Mouse (Mus musculus) forebrain, embryonic 14.5 days (tissue): ENCODE data around the gene Wars2. TPM values are rescaled to one million over a fixed set of nuclear protein-coding genes. Genes with fewer than 3 reads are reported as not detected.

Source experiments
- ATAC-seq: fragments of 200-750 bp; cut with Nextera tagmentation; 2 replicates; pipeline ENCODE4 v1.8.0; 2017; ENCODE audit warnings: mild to moderate bottlenecking, moderate library complexity
- DNase-seq: peaks from one replicate; pipeline ENCODE4 v3.0.0-alpha.2; 2015; ENCODE audit warnings: low spot score
- H3K27ac ChIP-seq: fragments of 300-500 bp; sonication (generic); 2 replicates; pipeline ENCODE4 v1.5.1; 2014; ENCODE audit warnings: low read depth, mild to moderate bottlenecking, control low read depth, low read length, moderate library complexity
- H3K27me3 ChIP-seq: fragments of 300-500 bp; sonication (generic); replicated peaks from 2 replicates; pipeline ENCODE4 v1.6.1; 2014; ENCODE audit warnings: low read length, control low read depth, mixed read lengths; ENCODE audit not compliant: control insufficient read depth, insufficient read depth
- H3K36me3 ChIP-seq: fragments of 300-500 bp; sonication (generic); 2 replicates; pipeline ENCODE4 v1.6.1; 2014; ENCODE audit warnings: low read length, control low read depth; ENCODE audit not compliant: control insufficient read depth, insufficient read depth
- H3K4me1 ChIP-seq: fragments of 300-500 bp; sonication (generic); 2 replicates; pipeline ENCODE4 v1.6.1; 2014; ENCODE audit warnings: antibody characterized with exemption, low read length, control low read depth; ENCODE audit not compliant: control insufficient read depth, insufficient read depth
- H3K4me2 ChIP-seq: fragments of 300-500 bp; sonication (generic); 2 replicates; pipeline ENCODE4 v1.6.1; 2014; ENCODE audit warnings: mild to moderate bottlenecking, control low read depth, low read length
- H3K4me3 ChIP-seq: fragments of 300-500 bp; sonication (generic); 2 replicates; pipeline ENCODE4 v1.5.1; 2014; ENCODE audit warnings: low read depth, low read length, control low read depth
- H3K9ac ChIP-seq: fragments of 300-500 bp; sonication (generic); 2 replicates; pipeline ENCODE4 v1.6.1; 2014; ENCODE audit warnings: mild to moderate bottlenecking, low read length, control low read depth, moderate library complexity
- H3K9me3 ChIP-seq: fragments of 300-500 bp; sonication (generic); replicated peaks from 2 replicates; pipeline ENCODE4 v1.6.1; 2016; ENCODE audit warnings: low read length, control low read depth, mixed read lengths; ENCODE audit not compliant: control insufficient read depth
- WGBS: fragments of 180-500 bp; shearing (Covaris S2); extraction: QIAGEN DNeasy Blood & Tissue Kit; methylation state at CpG from one replicate; pipeline ENCODE4 v1.1.7; 2014; 5-methylcytosine and 5-hydroxymethylcytosine counted together
- polyA plus RNA-seq: library from polyadenylated mRNA; unstranded; fragments of >200 nt; fragmentation: Nextera tagmentation; extraction: Ambion mirVana; gene quantifications from 2 replicates; pipeline ENCODE4 v1.2.1, GENCODE M21; 2014

Gene Wars2
- polyA plus RNA-seq, 1 experiment from 2014 or later: 4.9 TPM

- no peak overlapping the region for H3K4me3 ChIP-seq
- ATAC-seq (no peak), DNase-seq (no peak)
- 3% methylated on average over 11 of the region's 11 CpGs for WGBS
- no peaks in the 10 kb centered on the region for H3K36me3 ChIP-seq
- H3K9me3 ChIP-seq: no peaks in the 10 kb centered on the region
- no peak overlapping the region for H3K27ac ChIP-seq
- peaks cover 3% of the 10 kb centered on the region; the same call in 1 of the 2 replicates for H3K4me1 ChIP-seq
- H3K9ac ChIP-seq: no peak overlapping the region
- no peak overlapping the region for H3K4me2 ChIP-seq
- peaks cover 96% of the 10 kb centered on the region for H3K27me3 ChIP-seq
Measured at GRCm38 (mm10) chr3:99249551-99249870, 108.6 kb downstream of the Wars2 start.

GRCm38 (mm10) chr3:99249906-99250305, 109.0 kb downstream of the Wars2 start:
- ATAC-seq (no peak), DNase-seq (no peak)
- Histone ChIP-seq H3K4me3 (no peak overlapping the region), H3K4me2 (no peak overlapping the region), H3K4me1 (peaks cover 3% of the 10 kb centered on the region; the same call in 1 of the 2 replicates), H3K27ac (no peak overlapping the region), H3K9ac (no peak overlapping the region), H3K27me3 (peaks cover 96% of the 10 kb centered on the region), H3K36me3 (no peaks in the 10 kb centered on the region), H3K9me3 (no peaks in the 10 kb centered on the region)
- WGBS: 0% methylated on average over 6 of the region's 6 CpGs

- ATAC-seq (no peak), DNase-seq (no peak)
- Histone ChIP-seq H3K4me2 (no peak overlapping the region), H3K4me1 (peaks cover 3% of the 10 kb centered on the region; the same call in 1 of the 2 replicates), H3K9me3 (no peaks in the 10 kb centered on the region), H3K9ac (no peak overlapping the region), H3K4me3 (no peak overlapping the region), H3K36me3 (no peaks in the 10 kb centered on the region), H3K27me3 (peaks cover 96% of the 10 kb centered on the region), H3K27ac (no peak overlapping the region)
- 5% methylated on average over 6 of the region's 6 CpGs for WGBS
Measured at GRCm38 (mm10) chr3:99251271-99252165, 110.7 kb downstream of the Wars2 start.

GRCm38 (mm10) chr3:99252461-99253091, 111.7 kb downstream of the Wars2 start:
- no peak overlapping the region for H3K27ac ChIP-seq
- no peaks in the 10 kb centered on the region for H3K9me3 ChIP-seq
- peaks cover 3% of the 10 kb centered on the region; the same call in 1 of the 2 replicates for H3K4me1 ChIP-seq
- WGBS: 1% methylated on average over 16 of the region's 16 CpGs
- H3K36me3 ChIP-seq: no peaks in the 10 kb centered on the region
- H3K4me2 ChIP-seq: no peak overlapping the region
- peaks cover 95% of the 10 kb centered on the region for H3K27me3 ChIP-seq
- DNase-seq (no peak), ATAC-seq (no peak)
- no peak overlapping the region for H3K9ac ChIP-seq
- H3K4me3 ChIP-seq: no peak overlapping the region

- Histone ChIP-seq H3K9me3 (no peaks in the 10 kb centered on the region), H3K27me3 (peaks cover 95% of the 10 kb centered on the region), H3K4me1 (peaks cover 3% of the 10 kb centered on the region; the same call in 1 of the 2 replicates), H3K9ac (no peak overlapping the region), H3K4me2 (no peak overlapping the region), H3K36me3 (no peaks in the 10 kb centered on the region), H3K27ac (no peak overlapping the region), H3K4me3 (no peak overlapping the region)
- peak; percentile 30; the same call in 1 of the 2 replicates for ATAC-seq
- WGBS: 0% methylated on average over 12 of the region's 12 CpGs
- no peak for DNase-seq
Measured at GRCm38 (mm10) chr3:99253092-99253488, 112.2 kb downstream of the Wars2 start.

- peak overlapping the region; percentile 17; the same call in 1 of the 2 replicates for H3K9ac ChIP-seq
- peak overlapping the region; percentile 48 for H3K4me2 ChIP-seq
- H3K27ac ChIP-seq: no peak overlapping the region
- ATAC-seq: peak; percentile 35
- no peaks in the 10 kb centered on the region for H3K36me3 ChIP-seq
- peaks cover 3% of the 10 kb centered on the region; the same call in 1 of the 2 replicates for H3K4me1 ChIP-seq
- peak overlapping the region; percentile 28 for H3K4me3 ChIP-seq
- no peak for DNase-seq
- WGBS: under 1% methylated on average over 72 of the region's 73 CpGs
- H3K9me3 ChIP-seq: no peaks in the 10 kb centered on the region
- peaks cover 96% of the 10 kb centered on the region for H3K27me3 ChIP-seq
Measured at GRCm38 (mm10) chr3:99253497-99254451, 112.9 kb downstream of the Wars2 start.

GRCm38 (mm10) chr3:99254559-99255151, 113.8 kb downstream of the Wars2 start:
- DNase-seq: no peak
- Histone ChIP-seq H3K4me1 (peaks cover 3% of the 10 kb centered on the region; the same call in 1 of the 2 replicates), H3K9me3 (no peaks in the 10 kb centered on the region), H3K4me3 (no peak overlapping the region), H3K27me3 (peaks cover 96% of the 10 kb centered on the region), H3K9ac (no peak overlapping the region), H3K36me3 (no peaks in the 10 kb centered on the region), H3K27ac (no peak overlapping the region), H3K4me2 (no peak overlapping the region)
- WGBS: under 1% methylated on average over 15 of the region's 15 CpGs
- no peak for ATAC-seq
